Mouse (Mus musculus): ENCODE results near the gene Cpz. TPM values are rescaled to one million over a fixed set of nuclear protein-coding genes. Genes with fewer than 3 reads are reported as not detected.

Gene Cpz
- polyA plus RNA-seq (2017; shearing (Covaris generic)) = not detected

DNA sequence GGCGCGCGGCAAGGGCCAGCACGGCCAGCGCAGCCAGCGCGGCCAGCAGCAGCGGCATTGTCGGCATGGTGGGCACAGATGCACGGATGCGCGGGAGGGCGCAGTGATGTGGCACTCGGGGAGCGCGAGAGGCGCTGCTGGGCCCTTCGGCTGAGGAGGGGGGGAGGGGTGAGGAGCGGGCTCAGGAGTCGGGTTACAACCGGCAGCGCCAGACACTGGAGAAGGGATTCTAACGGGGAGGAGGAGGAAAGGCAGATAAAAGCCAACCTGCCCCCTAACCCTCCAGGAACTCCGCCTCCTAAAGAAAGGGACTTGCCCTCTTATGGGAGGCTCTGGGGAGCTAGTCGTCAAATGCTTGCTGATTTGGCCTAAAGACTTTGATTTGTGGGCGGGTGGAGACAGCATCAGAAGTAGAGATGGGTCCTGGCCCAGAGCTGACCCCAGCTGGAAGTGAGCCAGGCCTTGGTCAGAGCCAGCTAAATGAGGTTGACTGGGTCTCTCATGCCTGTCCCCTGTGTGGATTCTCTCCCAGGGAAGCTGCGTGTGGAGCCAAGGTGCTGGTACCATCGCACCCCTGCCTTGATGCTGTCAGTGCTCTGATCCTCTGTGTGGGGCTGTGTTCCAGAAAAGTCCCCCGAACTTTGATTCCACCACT, at the start of gene Cpz:
Gene Cpz, minus strand, starts transcription at position 230 of the 655 bp plus-strand sequence.

DNA sequence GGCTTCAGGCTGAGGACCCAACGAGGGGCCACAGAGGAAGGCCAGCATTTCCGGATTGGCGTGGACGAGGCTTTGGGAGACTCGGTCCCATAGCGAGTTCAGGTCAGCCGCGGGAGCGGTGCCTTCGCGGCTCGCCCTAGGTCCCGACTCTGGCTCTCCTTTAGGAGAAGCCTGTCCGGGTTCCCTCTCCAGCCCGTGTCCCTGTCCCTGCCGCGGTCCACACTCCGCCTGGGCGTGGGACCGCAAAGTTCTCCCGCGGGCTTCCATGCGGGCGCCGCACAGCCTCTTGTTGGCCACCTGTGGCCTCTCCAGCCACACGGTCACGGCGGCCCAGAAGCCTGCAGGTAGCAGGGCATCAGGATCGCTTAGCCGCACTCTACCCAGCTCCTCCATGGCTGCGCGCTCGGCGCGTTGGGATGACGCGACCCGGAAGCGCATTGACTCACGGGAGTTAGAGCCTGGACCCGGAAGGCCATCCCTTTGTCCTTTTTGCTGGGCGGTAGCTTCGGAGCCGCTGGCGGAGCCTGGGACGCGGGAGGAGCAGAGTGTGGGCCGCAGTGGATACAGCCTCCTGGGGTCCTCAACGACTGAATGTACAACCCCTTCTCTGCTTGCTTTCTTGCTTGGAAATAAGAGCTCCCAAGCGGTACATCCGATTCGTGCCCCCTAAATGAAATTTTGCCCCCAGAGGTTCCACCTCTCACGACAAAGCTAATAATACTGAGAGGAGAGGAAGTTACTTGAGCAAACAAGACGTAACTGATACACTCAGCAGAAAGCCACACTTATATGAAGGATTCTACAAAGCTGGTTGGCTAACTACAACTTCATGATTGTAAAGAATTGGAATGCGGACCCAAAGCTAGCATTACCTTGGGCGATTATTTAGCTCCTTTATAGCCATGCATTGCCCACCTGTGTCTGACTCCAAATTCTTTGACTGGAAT, 49.4 kb upstream of the Cpz start, which contains the start of gene Trmt44:
Gene Trmt44, minus strand, starts transcription at position 418 of the 947 bp plus-strand sequence.

Other genes starting within 250 kb of the Cpz start
- gene Adra2c, start 247.4 kb downstream of the Cpz start, polyA plus RNA-seq (2017; shearing (Covaris generic)) = under 1 TPM in 1 of 2 experiments, not detected in 1; 0.18 TPM
- not detected for gene Hmx1, start 136.6 kb downstream of the Cpz start, polyA plus RNA-seq (2017; shearing (Covaris generic))
- 1 to 10 TPM; 6.3 to 8.5 TPM for gene Trmt44, start 49.4 kb upstream of the Cpz start, polyA plus RNA-seq (2017; shearing (Covaris generic))
- gene Acox3, start 57.3 kb upstream of the Cpz start, polyA plus RNA-seq (2017; shearing (Covaris generic)) = 10 to 100 TPM; 25.9 to 36.0 TPM
- gene Htra3, start 154.1 kb upstream of the Cpz start, polyA plus RNA-seq (2017; shearing (Covaris generic)) = 1 to 10 TPM in 1 of 2 experiments, not detected in 1; 1.4 TPM
- 1 to 10 TPM; 1.3 to 5.0 TPM for gene Sh3tc1, start 214.3 kb upstream of the Cpz start, polyA plus RNA-seq (2017; shearing (Covaris generic))
- 1 to 10 TPM; 2.1 to 3.6 TPM for gene Ablim2, start 232.2 kb upstream of the Cpz start, polyA plus RNA-seq (2017; shearing (Covaris generic))

All from activated CD4-positive, CD25-positive, alpha-beta regulatory T cell (primary cell).